Mouse (Mus musculus): ENCODE measurements around the gene Trim43a. TPM values are rescaled to one million over a fixed set of nuclear protein-coding genes. Genes with fewer than 3 reads are reported as not detected.
"Not testable (repeated sequence)": the region's sequence is repeated elsewhere in the genome, so short reads cannot be mapped to it uniquely, and the experiment has no call there.

Trim43a gene
- polyA plus RNA-seq (2015; fragmentation: Nextera tagmentation; extraction: Ambion mirVana) = 0.08 and 0.20 TPM in 2 replicates

GRCm38 (mm10) chr9:88580591-88580990 lies at the start of gene Trim43a:
Trim43a (plus strand) TSS chr9:88580891.
- not testable (repeated sequence) for H3K4me1 ChIP-seq; H3K9ac ChIP-seq (replicated peaks); H3K4me3 ChIP-seq (replicated peaks); ATAC-seq (ENCODE audit: low FRiP score); H3K27ac ChIP-seq (replicated peaks); H3K4me2 ChIP-seq; H3K36me3 ChIP-seq; H3K27me3 ChIP-seq (replicated peaks); H3K9me3 ChIP-seq (replicated peaks)
- 86% methylated on average over 2 of the region's 2 CpGs for WGBS

- WGBS = 95% methylated on average over 5 of the region's 5 CpGs
- no peaks in the 10 kb centered on the region for H3K36me3 ChIP-seq
- no peak overlapping the region for H3K9ac ChIP-seq (replicated peaks)
- H3K4me3 ChIP-seq (replicated peaks) = no peak overlapping the region
- no peak for ATAC-seq (ENCODE audit: low FRiP score)
- no peaks in the 10 kb centered on the region for H3K27me3 ChIP-seq (replicated peaks)
- no peak overlapping the region for H3K4me2 ChIP-seq
- H3K4me1 ChIP-seq = no peaks in the 10 kb centered on the region
- H3K27ac ChIP-seq (replicated peaks) = no peak overlapping the region
- H3K9me3 ChIP-seq (replicated peaks) = no peaks in the 10 kb centered on the region
Observed at GRCm38 (mm10) chr9:88534093-88534492, 46.6 kb upstream of the Trim43a start.

- no peak for ATAC-seq (ENCODE audit: low FRiP score)
- H3K9me3 ChIP-seq (replicated peaks) = no peaks in the 10 kb centered on the region
- WGBS = 76% methylated on average over 5 of the region's 5 CpGs
Observed at GRCm38 (mm10) chr9:88539546-88540224, 41.0 kb upstream of the Trim43a start.

GRCm38 (mm10) chr9:88542816-88543215 lies 37.9 kb upstream of the Trim43a start:
- Histone ChIP-seq H3K9ac (replicated peaks) (no peak overlapping the region), H3K9me3 (replicated peaks) (no peaks in the 10 kb centered on the region), H3K36me3 (no peaks in the 10 kb centered on the region), H3K27me3 (replicated peaks) (no peaks in the 10 kb centered on the region), H3K4me1 (no peaks in the 10 kb centered on the region), H3K27ac (replicated peaks) (no peak overlapping the region), H3K4me3 (replicated peaks) (no peak overlapping the region), H3K4me2 (no peak overlapping the region)
- 35% methylated on average over 2 of the region's 2 CpGs for WGBS
- no peak for ATAC-seq (ENCODE audit: low FRiP score)

More at GRCm38 (mm10) chr9:88539546-88540224, 41.0 kb upstream of the Trim43a start:
- no peaks in the 10 kb centered on the region for H3K4me1 ChIP-seq
- no peak overlapping the region for H3K27ac ChIP-seq (replicated peaks)
- H3K4me3 ChIP-seq (replicated peaks) = no peak overlapping the region
- H3K27me3 ChIP-seq (replicated peaks) = no peaks in the 10 kb centered on the region
- H3K4me2 ChIP-seq = no peak overlapping the region
- no peaks in the 10 kb centered on the region for H3K36me3 ChIP-seq
- H3K9ac ChIP-seq (replicated peaks) = no peak overlapping the region

GRCm38 (mm10) chr9:88545534-88545933 lies 35.2 kb upstream of the Trim43a start:
- 24% methylated on average over 3 of the region's 3 CpGs for WGBS

GRCm38 (mm10) chr9:88546166-88546565 lies 34.5 kb upstream of the Trim43a start:
- peaks cover 23% of the 10 kb centered on the region for H3K4me1 ChIP-seq
- H3K9ac ChIP-seq (replicated peaks) = no peak overlapping the region
- no peak overlapping the region for H3K4me2 ChIP-seq
- H3K27ac ChIP-seq (replicated peaks) = no peak overlapping the region
- ATAC-seq (ENCODE audit: low FRiP score) = no peak
- no peaks in the 10 kb centered on the region for H3K9me3 ChIP-seq (replicated peaks)
- H3K4me3 ChIP-seq (replicated peaks) = no peak overlapping the region
- WGBS = 4% methylated on average over 2 of the region's 2 CpGs
- H3K36me3 ChIP-seq = peaks cover under 1% of the 10 kb centered on the region; the same call in 1 of the 2 replicates
- no peaks in the 10 kb centered on the region for H3K27me3 ChIP-seq (replicated peaks)

More at GRCm38 (mm10) chr9:88545534-88545933, 35.2 kb upstream of the Trim43a start:
- Histone ChIP-seq H3K27ac (replicated peaks) (no peak overlapping the region), H3K27me3 (replicated peaks) (no peaks in the 10 kb centered on the region), H3K9ac (replicated peaks) (no peak overlapping the region), H3K4me1 (peaks cover 16% of the 10 kb centered on the region), H3K9me3 (replicated peaks) (no peaks in the 10 kb centered on the region), H3K36me3 (no peaks in the 10 kb centered on the region), H3K4me2 (no peak overlapping the region), H3K4me3 (replicated peaks) (no peak overlapping the region)
- no peak for ATAC-seq (ENCODE audit: low FRiP score)

- H3K27me3 ChIP-seq (replicated peaks) = no peaks in the 10 kb centered on the region
- H3K4me3 ChIP-seq (replicated peaks) = no peak overlapping the region
- peaks cover 4% of the 10 kb centered on the region; the same call in 1 of the 2 replicates for H3K36me3 ChIP-seq
- no peak overlapping the region for H3K9ac ChIP-seq (replicated peaks)
- ATAC-seq (ENCODE audit: low FRiP score) = no peak
- no peak overlapping the region for H3K27ac ChIP-seq (replicated peaks)
- H3K4me1 ChIP-seq = peaks cover 27% of the 10 kb centered on the region
- 68% methylated on average over 8 of the region's 8 CpGs for WGBS
- no peaks in the 10 kb centered on the region for H3K9me3 ChIP-seq (replicated peaks)
- H3K4me2 ChIP-seq = no peak overlapping the region
Observed at GRCm38 (mm10) chr9:88546657-88547056, 34.0 kb upstream of the Trim43a start.

GRCm38 (mm10) chr9:88547270-88547669 lies 33.4 kb upstream of the Trim43a start:
- H3K4me3 ChIP-seq (replicated peaks) = peak overlapping the region; percentile 79
- WGBS = 24% methylated on average over 7 of the region's 7 CpGs
- peaks cover 27% of the 10 kb centered on the region for H3K4me1 ChIP-seq
- peak overlapping the region; percentile 76; the same call in 1 of the 2 replicates for H3K9ac ChIP-seq (replicated peaks)
- ATAC-seq (ENCODE audit: low FRiP score) = peak; percentile 69
- peak overlapping the region; percentile 81 for H3K4me2 ChIP-seq
- no peaks in the 10 kb centered on the region for H3K27me3 ChIP-seq (replicated peaks)
- H3K27ac ChIP-seq (replicated peaks) = peak overlapping the region; percentile 91
- no peaks in the 10 kb centered on the region for H3K9me3 ChIP-seq (replicated peaks)
- peaks cover 8% of the 10 kb centered on the region; the same call in 1 of the 2 replicates for H3K36me3 ChIP-seq

GRCm38 (mm10) chr9:88547851-88548613 lies 32.7 kb upstream of the Trim43a start, which contains the start of gene Zfp949:
Zfp949 (plus strand) TSS chr9:88548020.
- Histone ChIP-seq H3K4me3 (replicated peaks) (peak within 1 kb of the TSS; percentile 79), H3K27me3 (replicated peaks) (no peaks in the 10 kb centered on the region), H3K36me3 (peaks cover 15% of the 10 kb centered on the region), H3K9ac (replicated peaks) (peak within 1 kb of the TSS; percentile 76), H3K27ac (replicated peaks) (peak within 1 kb of the TSS; percentile 91), H3K4me1 (peaks cover 27% of the 10 kb centered on the region), H3K4me2 (peak within 1 kb of the TSS; percentile 81), H3K9me3 (replicated peaks) (no peaks in the 10 kb centered on the region)
- WGBS = under 1% methylated on average over 30 of the region's 30 CpGs
- ATAC-seq (ENCODE audit: low FRiP score) = peak; percentile 96

GRCm38 (mm10) chr9:88548614-88548945 lies 32.1 kb upstream of the Trim43a start:
- peaks cover 27% of the 10 kb centered on the region for H3K4me1 ChIP-seq

GRCm38 (mm10) chr9:88553071-88553470 lies 27.6 kb upstream of the Trim43a start:
- no peak overlapping the region for H3K4me3 ChIP-seq (replicated peaks)
- peaks cover 27% of the 10 kb centered on the region for H3K4me1 ChIP-seq
- 99% methylated on average over 14 of the region's 14 CpGs for WGBS
- H3K27ac ChIP-seq (replicated peaks) = no peak overlapping the region
- H3K9me3 ChIP-seq (replicated peaks) = no peaks in the 10 kb centered on the region
- H3K27me3 ChIP-seq (replicated peaks) = no peaks in the 10 kb centered on the region
- H3K9ac ChIP-seq (replicated peaks) = no peak overlapping the region
- no peak for ATAC-seq (ENCODE audit: low FRiP score)
- no peak overlapping the region for H3K4me2 ChIP-seq
- peaks cover 38% of the 10 kb centered on the region for H3K36me3 ChIP-seq

More at GRCm38 (mm10) chr9:88548614-88548945, 32.1 kb upstream of the Trim43a start:
- peak overlapping the region; percentile 79 for H3K4me3 ChIP-seq (replicated peaks)
- H3K9ac ChIP-seq (replicated peaks) = peak overlapping the region; percentile 76
- peak; percentile 5; the same call in 1 of the 2 replicates for ATAC-seq (ENCODE audit: low FRiP score)
- peak overlapping the region; percentile 81 for H3K4me2 ChIP-seq
- peaks cover 17% of the 10 kb centered on the region for H3K36me3 ChIP-seq
- no peaks in the 10 kb centered on the region for H3K27me3 ChIP-seq (replicated peaks)
- no peaks in the 10 kb centered on the region for H3K9me3 ChIP-seq (replicated peaks)
- WGBS = 6% methylated on average over 8 of the region's 8 CpGs
- peak overlapping the region; percentile 91 for H3K27ac ChIP-seq (replicated peaks)

GRCm38 (mm10) chr9:88558146-88558545 lies 22.5 kb upstream of the Trim43a start:
- Histone ChIP-seq H3K4me3 (replicated peaks) (no peak overlapping the region), H3K9ac (replicated peaks) (no peak overlapping the region), H3K4me2 (no peak overlapping the region), H3K36me3 (peaks cover 65% of the 10 kb centered on the region), H3K27ac (replicated peaks) (no peak overlapping the region), H3K4me1 (no peaks in the 10 kb centered on the region), H3K27me3 (replicated peaks) (no peaks in the 10 kb centered on the region), H3K9me3 (replicated peaks) (no peaks in the 10 kb centered on the region)
- no peak for ATAC-seq (ENCODE audit: low FRiP score)
- WGBS = 95% methylated on average over 4 of the region's 4 CpGs
